Mouse (Mus musculus): ENCODE data around the gene Rnf111. TPM values are rescaled to one million over a fixed set of nuclear protein-coding genes. Genes with fewer than 3 reads are reported as not detected.

The Rnf111 gene
- polyA plus RNA-seq (2012; fragmentation: generic; extraction: Trizol) = 1 to 10 TPM; 1.1 to 5.6 TPM

DNA sequence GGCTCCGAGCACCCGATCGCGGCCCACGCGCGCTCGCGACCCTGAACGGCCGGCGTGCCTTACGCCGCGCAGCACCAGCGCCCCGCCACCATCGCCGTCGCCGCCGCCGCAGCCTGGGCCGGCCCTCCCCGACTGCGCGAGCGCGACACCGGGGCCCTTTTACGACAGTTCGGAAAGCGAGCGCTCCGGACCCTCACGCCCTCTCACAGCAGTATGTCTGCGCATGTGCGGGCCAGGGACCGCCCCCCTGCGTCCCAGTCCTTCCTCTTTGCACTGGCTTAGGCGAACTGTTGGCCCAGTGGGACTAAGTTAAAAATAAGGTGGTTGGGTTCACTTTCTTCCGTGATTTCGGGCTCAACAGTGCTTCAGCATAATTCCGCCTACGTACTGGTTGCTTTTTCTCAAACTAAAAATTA, at the start of gene Rnf111:
Gene Rnf111, minus strand, starts transcription at position 100 of the 416 bp plus-strand sequence.

GRCm38 (mm10) chr9:70542305-70543041, 38.9 kb upstream of the Rnf111 start, which contains the start of gene Sltm:
Gene Sltm (plus strand): TSS chr9:70542754.

GRCm38 (mm10) chr9:70421257-70422056, 82.1 kb downstream of the Rnf111 start, which contains the start of gene Ccnb2:
Gene Ccnb2 (minus strand): TSS chr9:70421547.

Other genes starting within 250 kb of the Rnf111 start
- gene Ccnb2, start 82.2 kb downstream of the Rnf111 start, polyA plus RNA-seq (2012; fragmentation: generic; extraction: Trizol) = 100 to 1,000 TPM in 1 of 2 experiments, 10 to 100 TPM in 1; 30.4 to 147 TPM
- gene Sltm, start 39.0 kb upstream of the Rnf111 start, polyA plus RNA-seq (2012; fragmentation: generic; extraction: Trizol) = 10 to 100 TPM in 1 of 2 experiments, 1 to 10 TPM in 1; 1.9 to 10.8 TPM
- gene Gm10642, start 152.5 kb upstream of the Rnf111 start, polyA plus RNA-seq (2012; fragmentation: generic; extraction: Trizol) = under 1 TPM; 0.18 to 0.20 TPM
- 1 to 10 TPM in 1 of 2 experiments, under 1 TPM in 1; 0.30 to 2.1 TPM for gene Mindy2, start 153.4 kb upstream of the Rnf111 start, polyA plus RNA-seq (2012; fragmentation: generic; extraction: Trizol)
- 10 to 100 TPM in 1 of 2 experiments, 1 to 10 TPM in 1; 1.1 to 11.7 TPM for gene Adam10, start 175.3 kb upstream of the Rnf111 start, polyA plus RNA-seq (2012; fragmentation: generic; extraction: Trizol)